Comparison of ENCODE assay signal across 8 mouse cellular contexts in the genomic region with DNA sequence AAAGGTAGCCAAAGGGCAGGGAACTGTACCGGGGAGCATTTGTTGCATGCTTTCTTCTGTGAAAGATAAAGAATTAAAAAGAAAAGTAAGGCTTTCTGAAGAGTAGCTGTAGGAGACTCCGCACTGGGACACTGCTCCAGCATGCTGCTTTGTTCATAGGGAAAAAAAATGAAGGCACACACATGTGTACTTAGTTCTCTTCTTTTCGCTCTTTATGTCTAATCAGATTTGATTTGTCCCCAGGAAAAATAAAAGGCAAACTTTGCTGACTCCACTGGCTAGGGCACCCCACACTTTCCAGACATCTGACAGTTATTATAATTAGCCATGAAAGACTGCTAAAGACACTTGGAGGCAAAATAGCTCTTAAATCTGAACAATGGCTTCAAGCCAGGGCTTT.
DNase-seq lines count a peak whose midpoint lies in the region; ATAC-seq and TF ChIP-seq lines count a peak whose summit lies in the region.

No protein-coding gene starts in this region.

- peak overlapping the region; percentile 86 for H3K9ac ChIP-seq in lung, embryonic 14.5 days
- H3K9ac ChIP-seq in embryonic facial prominence, embryonic 12.5 days: peak overlapping the region; percentile 86
- H3K9ac ChIP-seq in hindbrain, embryonic 16.5 days (ENCODE audit: low read depth, low read length): peak overlapping the region; percentile 74

- H3K27me3 ChIP-seq in lung, embryonic 14.5 days (ENCODE audit: insufficient read depth, low read length): no peaks in the 10 kb centered on the region
- H3K27me3 ChIP-seq in embryonic facial prominence, embryonic 12.5 days: no peaks in the 10 kb centered on the region
- no peaks in the 10 kb centered on the region for H3K27me3 ChIP-seq in hindbrain, embryonic 16.5 days (replicated peaks; ENCODE audit: control insufficient read depth, insufficient read depth, low read length)

- TF ChIP-seq CTCF in lung, embryonic 14.5 days (IDR thresholded peaks at IDR 0.05; ENCODE audit: low read depth): no peak

- peaks cover 45% of the 10 kb centered on the region for H3K79me2 ChIP-seq in macrophage (ENCODE audit: inconsistent target)

- DNase-seq in lung, embryonic 14.5 days: peak; percentile 59
- no peak for DNase-seq in lung, adult 18-20 months
- no peak for DNase-seq in MN1 (ENCODE audit: low spot score)
- DNase-seq in left cerebral cortex, postnatal 10 days (ENCODE audit: extremely low spot score in 1 of 2, low spot score in 2 of 2): no peak
- DNase-seq in thymus, postnatal 25 days: no peak

- H3K9me3 ChIP-seq in lung, embryonic 14.5 days (ENCODE audit: low read depth, low read length): no peaks in the 10 kb centered on the region
- no peaks in the 10 kb centered on the region for H3K9me3 ChIP-seq in embryonic facial prominence, embryonic 12.5 days
- H3K9me3 ChIP-seq in hindbrain, embryonic 16.5 days (ENCODE audit: control insufficient read depth, low read length): no peaks in the 10 kb centered on the region

- H3K27ac ChIP-seq in lung, embryonic 14.5 days (ENCODE audit: low read depth): peak overlapping the region; percentile 94
- H3K27ac ChIP-seq in embryonic facial prominence, embryonic 12.5 days: peak overlapping the region; percentile 93
- peak overlapping the region; percentile 84 for H3K27ac ChIP-seq in hindbrain, embryonic 16.5 days (ENCODE audit: low read depth, low read length)
- H3K27ac ChIP-seq in macrophage: peak overlapping the region; percentile 81

- peak; percentile 26; the same call in 1 of the 2 replicates for ATAC-seq in lung, embryonic 14.5 days (ENCODE audit: insufficient read depth)
- no peak; the same call in 1 of the 2 replicates for ATAC-seq in embryonic facial prominence, embryonic 12.5 days (ENCODE audit: insufficient number of reproducible peaks, insufficient read depth, low FRiP score, low TSS enrichment)
- 0 out of 2 replicates have a peak, but pooled peaks have one; percentile 18 for ATAC-seq in hindbrain, embryonic 16.5 days

- peaks cover 6% of the 10 kb centered on the region; the same call in 1 of the 2 replicates for H3K4me1 ChIP-seq in lung, embryonic 14.5 days (ENCODE audit: insufficient read depth)
- H3K4me1 ChIP-seq in embryonic facial prominence, embryonic 12.5 days: peaks cover 12% of the 10 kb centered on the region; the same call in 1 of the 2 replicates
- H3K4me1 ChIP-seq in hindbrain, embryonic 16.5 days (ENCODE audit: control insufficient read depth, insufficient read depth, low read depth, low read length): peaks cover 7% of the 10 kb centered on the region

- H3K36me3 ChIP-seq in lung, embryonic 14.5 days (ENCODE audit: insufficient read depth): no peaks in the 10 kb centered on the region
- H3K36me3 ChIP-seq in embryonic facial prominence, embryonic 12.5 days: no peaks in the 10 kb centered on the region
- no peaks in the 10 kb centered on the region for H3K36me3 ChIP-seq in hindbrain, embryonic 16.5 days (ENCODE audit: control insufficient read depth, insufficient read depth, low read length)
- H3K36me3 ChIP-seq in macrophage (ENCODE audit: inconsistent target): no peaks in the 10 kb centered on the region

- intact Hi-C loops in left cerebral cortex, postnatal 10 days (cut with DNase I): loop anchor here (5.0 kb wide), 2 partner anchors 143 to 242 kb away; no protein-coding TSS in a partner anchor

- WGBS in lung, embryonic 14.5 days: 0% methylated on average over 3 of the region's 3 CpGs
- 0% methylated on average over 3 of the region's 3 CpGs for WGBS in embryonic facial prominence, embryonic 12.5 days
- WGBS in hindbrain, embryonic 16.5 days: 0% methylated on average over 3 of the region's 3 CpGs
- WGBS in macrophage (ENCODE audit: missing documents): 3% methylated on average over 3 of the region's 3 CpGs

- peak overlapping the region; percentile 53 for H3K4me3 ChIP-seq in lung, embryonic 14.5 days (ENCODE audit: low read depth, low read length)
- H3K4me3 ChIP-seq in embryonic facial prominence, embryonic 12.5 days: peak overlapping the region; percentile 62
- peak overlapping the region; percentile 51 for H3K4me3 ChIP-seq in hindbrain, embryonic 16.5 days (ENCODE audit: low read length)
- H3K4me3 ChIP-seq in macrophage (ENCODE audit: inconsistent target): peak overlapping the region; percentile 90

- H3K4me2 ChIP-seq in lung, embryonic 14.5 days: peak overlapping the region; percentile 80
- H3K4me2 ChIP-seq in embryonic facial prominence, embryonic 12.5 days (replicated peaks): peak overlapping the region; percentile 46
- H3K4me2 ChIP-seq in hindbrain, embryonic 16.5 days (ENCODE audit: low read length): peak overlapping the region; percentile 71
